Mouse (Mus musculus) MEL (cell line): ENCODE data around the gene Maml1. TPM values are rescaled to one million over a fixed set of nuclear protein-coding genes. Genes with fewer than 3 reads are reported as not detected.

Source experiments
- DNase-seq: peaks from one replicate; pipeline ENCODE4 v3.0.0; 2011; ENCODE audit warnings: low read depth, low spot score
- H3K27ac ChIP-seq: 2 replicates; pipeline ENCODE4 v1.5.1; 2012; ENCODE audit warnings: low read depth, mild to moderate bottlenecking, control low read depth, low read length, moderate library complexity; ENCODE audit not compliant: control insufficient read depth
- H3K27me3 ChIP-seq, 2 experiments: fragments of 150-350 bp in 1 of 2; sonication (generic) in 1 of 2; 2 replicates each; pipeline ENCODE4 v1.6.1; 2012; ENCODE audit warnings: low read length in 2 of 2, mild to moderate bottlenecking in 2 of 2, improper control_type of control experiment in 1 of 2, moderate library complexity in 1 of 2; ENCODE audit not compliant: insufficient read depth in 2 of 2, control insufficient read depth in 1 of 2
- H3K36me3 ChIP-seq, 2 experiments: 2 replicates each; pipeline ENCODE4 v1.6.1; 2012 to 2014; ENCODE audit warnings: low read length in 2 of 2, improper control_type of control experiment in 1 of 2, inconsistent platforms in 1 of 2, mild to moderate bottlenecking in 1 of 2; ENCODE audit not compliant: insufficient read depth in 2 of 2, control insufficient read depth in 1 of 2
- H3K4me1 ChIP-seq, 2 experiments: fragments of 150-350 bp in 1 of 2; sonication (generic) in 1 of 2; 2 replicates each; pipeline ENCODE4 v1.6.1; 2012; ENCODE audit warnings: low read length in 2 of 2, improper control_type of control experiment in 1 of 2, mild to moderate bottlenecking in 1 of 2; ENCODE audit not compliant: insufficient read depth in 2 of 2, control insufficient read depth in 1 of 2
- H3K4me3 ChIP-seq, 2 experiments: fragments of 150-350 bp in 1 of 2; sonication (generic) in 1 of 2; 2 replicates each; pipeline ENCODE4 v1.5.1; 2012; ENCODE audit warnings: low read depth in 2 of 2, low read length in 2 of 2, mild to moderate bottlenecking in 2 of 2, moderate library complexity in 2 of 2, control low read depth in 1 of 2, improper control_type of control experiment in 1 of 2; ENCODE audit not compliant: control insufficient read depth in 1 of 2, insufficient read depth in 1 of 2
- H3K79me2 ChIP-seq: 2 replicates; pipeline ENCODE4 v1.6.1; 2012; ENCODE audit warnings: mild to moderate bottlenecking, low read length, moderate library complexity; ENCODE audit not compliant: control insufficient read depth, poor library complexity, insufficient read depth
- H3K9ac ChIP-seq: 2 replicates; pipeline ENCODE4 v1.6.1; 2012; ENCODE audit warnings: low read depth, mild to moderate bottlenecking, control low read depth, low read length, moderate library complexity; ENCODE audit not compliant: control insufficient read depth, poor library complexity, severe bottlenecking
- H3K9me3 ChIP-seq: fragments of 150-350 bp; sonication (generic); replicated peaks from 2 replicates; pipeline ENCODE4 v1.6.1; 2012; ENCODE audit warnings: mild to moderate bottlenecking, low read length, improper control_type of control experiment, moderate library complexity; ENCODE audit not compliant: insufficient read depth
- CTCF ChIP-seq, 3 experiments: IDR thresholded peaks in 2 of 3; conservative IDR thresholded peaks in 1 of 3; 2 replicates each; pipeline ENCODE4 v1.5.1; 2011 to 2012; ENCODE audit warnings: low read length in 3 of 3, low read depth in 2 of 3, mild to moderate bottlenecking in 2 of 3, improper control_type of control experiment in 1 of 3, inconsistent platforms in 1 of 3, mixed read lengths in 1 of 3, moderate library complexity in 1 of 3; ENCODE audit not compliant: control insufficient read depth in 1 of 3, insufficient read depth in 1 of 3, poor library complexity in 1 of 3, severe bottlenecking in 1 of 3
- ELF1 ChIP-seq: IDR thresholded peaks from 2 replicates; pipeline ENCODE4 v1.6.1; 2014; ENCODE audit warnings: low read depth, mild to moderate bottlenecking, inconsistent platforms, low read length, improper control_type of control experiment, moderate library complexity
- ETS1 ChIP-seq: IDR thresholded peaks from 2 replicates; pipeline ENCODE4 v1.6.1; 2012; ENCODE audit warnings: low read depth, mild to moderate bottlenecking, inconsistent platforms, low read length, improper control_type of control experiment, moderate library complexity
- GATA1 ChIP-seq: IDR thresholded peaks from 2 replicates; pipeline ENCODE4 v1.6.1; 2011; ENCODE audit warnings: low read depth, low read length, improper control_type of control experiment
- KAT2A ChIP-seq: conservative IDR thresholded peaks from 2 replicates; pipeline ENCODE4 v1.6.1; 2012; ENCODE audit warnings: low read depth, low read length, improper control_type of control experiment, inconsistent platforms
- MAFK ChIP-seq: IDR thresholded peaks from 2 replicates; pipeline ENCODE4 v1.6.1; 2011; ENCODE audit warnings: low read depth, mild to moderate bottlenecking, low read length, improper control_type of control experiment, borderline replicate concordance
- MXI1 ChIP-seq: IDR thresholded peaks from 2 replicates; pipeline ENCODE4 v1.6.1; 2011; ENCODE audit warnings: mild to moderate bottlenecking, low read depth, low read length, improper control_type of control experiment
- NRF1 ChIP-seq: IDR thresholded peaks from 2 replicates; pipeline ENCODE4 v1.6.1; 2014; ENCODE audit warnings: low read depth, mild to moderate bottlenecking, inconsistent platforms, low read length, improper control_type of control experiment, moderate library complexity; ENCODE audit not compliant: poor library complexity, insufficient read depth, severe bottlenecking
- POLR2AphosphoS5 ChIP-seq: IDR thresholded peaks from 2 replicates; pipeline ENCODE4 v1.6.1; 2012; ENCODE audit warnings: low read depth, borderline replicate concordance, mild to moderate bottlenecking, inconsistent platforms, low read length, moderate library complexity, mixed read lengths
- RCOR1 ChIP-seq: IDR thresholded peaks from 2 replicates; pipeline ENCODE4 v1.6.1; 2012; ENCODE audit warnings: low read depth, mild to moderate bottlenecking, inconsistent platforms, low read length, improper control_type of control experiment
- SIN3A ChIP-seq: IDR thresholded peaks from 2 replicates; pipeline ENCODE4 v1.6.1; 2012; ENCODE audit warnings: low read length, improper control_type of control experiment, inconsistent platforms
- TCF12 ChIP-seq: IDR thresholded peaks from 2 replicates; pipeline ENCODE4 v1.6.1; 2014; ENCODE audit warnings: low read depth, mild to moderate bottlenecking, inconsistent platforms, low read length, improper control_type of control experiment, moderate library complexity
- polyA plus RNA-seq, 2 experiments: library from polyadenylated mRNA; stranded (reverse) in 1 of 2; unstranded in 1 of 2; fragments of >175 nt in 1 of 2; fragments of >200 nt in 1 of 2; gene quantifications; 2 replicates each; pipeline versions ENCODE4 v1.2.1 to v1.2.4; 2012; ENCODE audit warnings: low replicate concordance in 2 of 2, low read depth in 1 of 2; ENCODE audit not compliant: insufficient read length in 2 of 2, insufficient read depth in 1 of 2, missing spikeins in 1 of 2
- total RNA-seq: library from RNA; depleted of rRNA; stranded (reverse); fragments of 300-350 nt; gene quantifications from 2 replicates; pipeline ENCODE4 v1.2.3, GENCODE M21; 2012

The Maml1 gene
- total and polyA plus RNA-seq, 3 experiments, result 3.8 to 12.6 TPM; not detected in 1

GRCm38 (mm10) chr11:50215633-50216032 lies 76.5 kb downstream of the Maml1 start:
- no peak overlapping the region for H3K27ac ChIP-seq
- H3K79me2 ChIP-seq, result peaks cover 2% of the 10 kb centered on the region; the same call in 1 of the 2 replicates
- DNase-seq, result no peak
- H3K4me1 ChIP-seq, result peaks cover 29 to 40% of the 10 kb centered on the region in 2 experiments
- H3K27me3 ChIP-seq, result no peaks in the 10 kb centered on the region
- no peaks in the 10 kb centered on the region for H3K9me3 ChIP-seq
- H3K9ac ChIP-seq, result no peak overlapping the region
- H3K36me3 ChIP-seq, result peaks cover 0 to 27% of the 10 kb centered on the region in 2 experiments; a peak in 2 of 4 replicates
- no peak overlapping the region for H3K4me3 ChIP-seq
- TF ChIP-seq MAFK, result no peak
- no peak for TF ChIP-seq POLR2AphosphoS5
- TF ChIP-seq GATA1, result no peak
- TF ChIP-seq RCOR1, result no peak
- no peak for TF ChIP-seq ELF1
- TF ChIP-seq SIN3A, result no peak
- no peak for TF ChIP-seq MXI1
- TF ChIP-seq, all 39 proteins: peak for 0

- H3K36me3 ChIP-seq, result peaks cover 0 to 27% of the 10 kb centered on the region in 2 experiments; a peak in 2 of 4 replicates
- H3K9me3 ChIP-seq, result no peaks in the 10 kb centered on the region
- H3K4me1 ChIP-seq, result peaks cover 29 to 40% of the 10 kb centered on the region in 2 experiments
- no peak for DNase-seq
- H3K27me3 ChIP-seq, result no peaks in the 10 kb centered on the region
- no peak overlapping the region for H3K9ac ChIP-seq
- peaks cover 11% of the 10 kb centered on the region for H3K79me2 ChIP-seq
- H3K27ac ChIP-seq, result no peak overlapping the region
- no peak overlapping the region for H3K4me3 ChIP-seq
- TF ChIP-seq ETS1, result no peak
- TF ChIP-seq CTCF (IDR thresholded peaks at IDR 0.05 in 2 of 3, conservative IDR thresholded peaks at IDR 0.05 in 1 of 3; ENCODE audit: control insufficient read depth in 1 of 3, insufficient read depth in 1 of 3, low read depth in 2 of 3, low read length in 3 of 3, poor library complexity in 1 of 3, severe bottlenecking in 1 of 3), result peak in 1 of 3 experiments; percentile 3; a peak in 1 of 6 replicates
- no peak for TF ChIP-seq GATA1
- no peak for TF ChIP-seq TCF12
- TF ChIP-seq KAT2A, result no peak
- no peak for TF ChIP-seq NRF1
- TF ChIP-seq, all 39 proteins: peak for 1
Measured at GRCm38 (mm10) chr11:50214631-50215030, 77.5 kb downstream of the Maml1 start.
